Mouse (Mus musculus): ENCODE data around the gene Itih5. TPM values are rescaled to one million over a fixed set of nuclear protein-coding genes. Genes with fewer than 3 reads are reported as not detected.

Gene Itih5
- polyA plus RNA-seq, 1 experiment from 2014 or later: 7.2 TPM

DNA sequence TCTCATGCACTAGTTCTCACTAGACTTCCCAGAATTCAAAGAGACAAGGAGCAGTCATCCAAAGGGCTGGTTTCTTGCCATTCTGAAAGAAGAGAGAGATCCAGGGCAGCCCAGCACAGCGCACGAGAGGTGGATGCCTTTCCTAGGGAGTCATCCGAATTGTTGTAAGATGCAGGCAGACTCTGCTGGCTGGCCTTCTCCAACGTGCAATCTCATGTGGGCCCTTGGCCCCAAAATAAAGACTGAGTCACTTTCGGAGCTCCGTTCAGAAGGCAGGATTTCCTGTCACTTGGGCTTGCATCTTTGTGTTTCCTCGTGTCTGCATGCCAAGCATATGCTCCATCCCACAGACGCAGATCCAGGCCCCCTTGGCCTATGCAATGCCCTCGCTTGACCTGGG is 97.1 kb downstream of the Itih5 start:
- Histone ChIP-seq H3K9ac (no peak overlapping the region), H3K27ac (no peak overlapping the region), H3K4me1 (replicated peaks) (0 out of 2 replicates have a peak, but pooled peaks cover 2% of the 10 kb centered on the region), H3K27me3 (no peaks in the 10 kb centered on the region), H3K4me2 (no peak overlapping the region), H3K36me3 (no peaks in the 10 kb centered on the region), H3K9me3 (no peaks in the 10 kb centered on the region; the same call in 1 of the 2 replicates), H3K4me3 (no peak overlapping the region)
- WGBS: 74% methylated on average over 9 of the region's 9 CpGs
- no peak for ATAC-seq (ENCODE audit: low FRiP score)

DNA sequence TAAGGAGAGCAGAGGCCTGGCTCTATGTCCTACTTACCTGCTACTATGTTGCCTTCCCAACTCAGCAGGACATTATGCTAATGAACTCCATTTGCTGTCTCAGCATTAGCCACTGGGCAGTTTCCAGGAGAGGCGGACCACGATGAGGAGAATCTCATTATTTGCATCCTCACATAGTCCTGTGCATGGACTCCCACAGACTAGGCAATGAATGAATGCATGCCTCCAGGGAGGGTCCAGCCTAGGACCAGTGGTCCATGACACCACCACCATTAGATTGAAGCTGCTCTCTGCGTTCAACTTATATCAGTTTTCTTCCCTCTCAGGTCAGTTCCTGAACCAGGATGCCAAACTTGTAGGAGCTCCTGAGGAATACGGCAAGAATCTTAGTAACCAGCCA is 97.6 kb downstream of the Itih5 start:
- no peaks in the 10 kb centered on the region; the same call in 1 of the 2 replicates for H3K9me3 ChIP-seq
- peak; percentile 49; the same call in 1 of the 2 replicates for ATAC-seq (ENCODE audit: low FRiP score)
- H3K4me2 ChIP-seq: no peak overlapping the region
- no peaks in the 10 kb centered on the region for H3K36me3 ChIP-seq
- H3K4me1 ChIP-seq (replicated peaks): 0 out of 2 replicates have a peak, but pooled peaks cover 2% of the 10 kb centered on the region
- no peaks in the 10 kb centered on the region for H3K27me3 ChIP-seq
- 58% methylated on average over 4 of the region's 4 CpGs for WGBS
- no peak overlapping the region for H3K4me3 ChIP-seq
- H3K9ac ChIP-seq: no peak overlapping the region
- H3K27ac ChIP-seq: no peak overlapping the region

DNA sequence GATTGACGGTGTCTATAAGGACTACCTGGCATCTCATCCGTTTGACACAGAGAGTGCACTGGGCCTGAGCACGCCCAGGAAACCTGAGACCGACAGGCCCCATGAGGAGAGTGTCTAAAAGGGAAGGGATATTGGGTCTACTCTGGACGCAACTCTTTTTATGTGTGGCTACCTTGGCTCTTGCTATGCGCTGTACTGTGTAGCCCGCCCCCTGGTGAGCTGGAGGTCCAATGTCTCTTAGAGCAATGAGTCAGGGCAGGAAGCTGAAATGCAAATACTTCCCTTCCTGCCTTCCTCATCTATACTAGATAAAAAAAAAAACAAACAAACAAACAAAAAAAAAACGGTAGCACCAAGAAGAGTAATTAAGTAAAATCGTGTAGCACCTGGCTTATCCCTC is 98.1 kb downstream of the Itih5 start:
- no peaks in the 10 kb centered on the region; the same call in 1 of the 2 replicates for H3K9me3 ChIP-seq
- no peak overlapping the region for H3K4me3 ChIP-seq
- 0 out of 2 replicates have a peak, but pooled peaks cover 2% of the 10 kb centered on the region for H3K4me1 ChIP-seq (replicated peaks)
- WGBS: 93% methylated on average over 9 of the region's 9 CpGs
- ATAC-seq (ENCODE audit: low FRiP score): no peak; the same call in 1 of the 2 replicates
- H3K36me3 ChIP-seq: no peaks in the 10 kb centered on the region
- H3K4me2 ChIP-seq: no peak overlapping the region
- H3K27me3 ChIP-seq: no peaks in the 10 kb centered on the region
- H3K27ac ChIP-seq: no peak overlapping the region
- no peak overlapping the region for H3K9ac ChIP-seq

DNA sequence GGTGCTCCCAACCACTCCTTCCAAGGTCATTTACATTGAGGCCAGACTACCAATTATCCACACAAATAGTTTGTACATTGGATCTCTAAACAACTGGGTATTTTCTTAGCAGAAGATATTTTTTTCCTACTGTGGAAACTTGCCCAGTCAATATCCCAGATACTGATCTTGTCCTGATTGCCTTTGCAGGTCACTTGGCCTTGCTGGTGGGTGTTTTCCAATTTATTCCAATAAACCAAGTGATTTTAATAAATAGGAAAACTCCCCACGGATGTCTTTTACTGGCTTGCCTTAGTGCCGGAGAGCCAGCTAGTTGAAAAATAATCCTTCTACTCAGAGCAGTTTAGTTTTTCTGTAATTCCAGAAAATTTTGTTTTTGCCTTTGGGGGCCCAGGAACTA is 98.6 kb downstream of the Itih5 start:
- Histone ChIP-seq H3K9me3 (no peaks in the 10 kb centered on the region), H3K36me3 (no peaks in the 10 kb centered on the region), H3K27ac (no peak overlapping the region), H3K4me2 (no peak overlapping the region), H3K4me3 (no peak overlapping the region), H3K4me1 (replicated peaks) (0 out of 2 replicates have a peak, but pooled peaks cover 2% of the 10 kb centered on the region), H3K9ac (no peak overlapping the region), H3K27me3 (no peaks in the 10 kb centered on the region)
- ATAC-seq (ENCODE audit: low FRiP score): no peak
- 89% methylated on average over 2 of the region's 2 CpGs for WGBS

DNA sequence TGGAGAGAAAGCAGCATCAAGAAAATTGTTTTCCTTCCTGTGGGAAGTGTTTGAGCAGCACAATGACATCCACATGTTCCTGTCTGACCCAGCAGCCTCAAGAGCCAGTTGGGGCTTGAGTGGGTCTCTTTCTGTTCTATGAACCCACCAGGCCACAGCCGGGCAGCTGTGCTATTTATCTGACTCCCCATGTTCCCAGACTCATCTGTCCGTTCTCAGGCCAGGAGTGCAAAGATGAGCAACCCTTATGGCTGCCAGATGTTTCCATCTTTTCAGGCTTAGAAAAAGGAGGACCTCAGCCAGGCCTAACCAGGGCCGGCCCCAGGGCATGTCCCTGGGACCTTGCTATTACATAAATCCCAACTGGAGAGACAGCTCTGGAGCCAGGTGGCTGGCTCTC is 100.0 kb downstream of the Itih5 start:
- Histone ChIP-seq H3K27me3 (no peaks in the 10 kb centered on the region), H3K36me3 (no peaks in the 10 kb centered on the region), H3K27ac (no peak overlapping the region), H3K9ac (no peak overlapping the region), H3K4me2 (no peak overlapping the region), H3K4me1 (replicated peaks) (0 out of 2 replicates have a peak, but pooled peaks cover 2% of the 10 kb centered on the region), H3K9me3 (no peaks in the 10 kb centered on the region), H3K4me3 (no peak overlapping the region)
- WGBS: 84% methylated on average over 3 of the region's 3 CpGs
- ATAC-seq (ENCODE audit: low FRiP score): no peak

DNA sequence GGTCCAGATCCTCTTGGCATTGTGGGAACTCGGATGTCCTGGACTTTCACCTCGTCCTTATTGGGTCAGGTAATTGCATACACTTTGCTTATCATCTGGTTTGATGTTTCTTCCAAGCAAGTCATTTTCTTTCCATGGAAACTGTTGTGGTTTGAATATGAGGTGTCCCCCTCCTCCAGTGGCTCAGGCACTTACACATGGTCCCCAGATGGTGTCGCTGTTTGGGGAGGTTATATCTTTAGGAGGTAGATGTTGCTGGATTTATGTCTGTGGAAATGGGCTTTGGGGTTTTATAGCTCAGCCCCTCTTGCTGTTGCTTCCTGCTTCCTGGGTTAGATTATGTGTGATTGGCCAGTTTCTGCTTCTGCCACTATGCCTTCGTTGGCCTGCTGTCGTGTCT is 103.6 kb downstream of the Itih5 start:
- Histone ChIP-seq H3K4me3 (no peak overlapping the region), H3K27me3 (no peaks in the 10 kb centered on the region), H3K4me1 (replicated peaks) (peaks cover 3% of the 10 kb centered on the region; the same call in 1 of the 2 replicates), H3K36me3 (no peaks in the 10 kb centered on the region), H3K9ac (no peak overlapping the region), H3K4me2 (no peak overlapping the region), H3K9me3 (no peaks in the 10 kb centered on the region), H3K27ac (no peak overlapping the region)
- ATAC-seq (ENCODE audit: low FRiP score): no peak
- 69% methylated on average over 5 of the region's 5 CpGs for WGBS

DNA sequence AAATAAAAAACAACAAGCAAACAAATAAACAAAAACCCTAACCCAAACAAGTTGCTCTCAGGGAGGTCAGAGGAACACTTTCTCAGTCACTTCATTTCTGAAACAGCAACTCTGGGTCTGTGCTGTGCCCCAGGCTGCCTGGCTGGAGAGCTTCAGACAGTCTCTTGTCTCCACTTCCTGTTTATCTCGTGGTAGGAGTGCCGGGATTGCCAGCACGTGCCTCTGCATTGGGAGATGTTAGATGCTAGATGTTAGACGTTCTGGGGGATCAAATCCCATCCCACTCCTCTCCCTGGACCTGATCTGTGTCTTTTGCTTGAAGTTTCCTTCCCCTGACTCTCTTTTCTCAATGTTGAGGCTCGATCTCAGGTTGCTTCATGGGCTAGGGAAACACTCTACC is 104.9 kb downstream of the Itih5 start:
- Histone ChIP-seq H3K27ac (no peak overlapping the region), H3K9me3 (no peaks in the 10 kb centered on the region), H3K36me3 (no peaks in the 10 kb centered on the region), H3K27me3 (no peaks in the 10 kb centered on the region), H3K9ac (no peak overlapping the region), H3K4me3 (no peak overlapping the region), H3K4me1 (replicated peaks) (peaks cover 14% of the 10 kb centered on the region), H3K4me2 (no peak overlapping the region)
- ATAC-seq (ENCODE audit: low FRiP score): no peak
- 79% methylated on average over 5 of the region's 5 CpGs for WGBS

DNA sequence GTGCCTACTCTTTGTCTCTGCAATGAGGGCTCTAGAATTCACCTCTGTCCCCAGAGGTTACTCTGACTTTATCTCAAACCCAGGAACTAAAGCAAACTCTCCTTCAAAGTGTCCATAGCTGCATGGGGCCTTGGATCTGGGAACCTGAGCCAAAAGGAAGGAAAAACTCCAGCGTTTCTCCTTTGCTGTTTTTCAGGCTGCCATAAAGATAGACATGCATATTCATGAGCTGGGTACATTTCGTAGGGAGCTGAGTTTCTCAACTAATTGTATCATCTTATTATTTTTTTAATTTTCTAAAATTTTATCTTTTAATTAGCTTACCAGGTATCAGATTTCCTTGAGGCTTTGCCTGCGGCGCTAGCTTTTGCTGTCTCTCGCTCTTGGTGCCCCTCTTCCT is 106.7 kb downstream of the Itih5 start:
- peaks cover 21% of the 10 kb centered on the region for H3K4me1 ChIP-seq (replicated peaks)
- H3K9me3 ChIP-seq: no peaks in the 10 kb centered on the region
- H3K4me3 ChIP-seq: no peak overlapping the region
- no peak for ATAC-seq (ENCODE audit: low FRiP score)
- no peaks in the 10 kb centered on the region for H3K27me3 ChIP-seq
- no peak overlapping the region for H3K9ac ChIP-seq
- WGBS: 33% methylated on average over 5 of the region's 5 CpGs
- no peak overlapping the region for H3K4me2 ChIP-seq
- H3K36me3 ChIP-seq: no peaks in the 10 kb centered on the region
- no peak overlapping the region for H3K27ac ChIP-seq

DNA sequence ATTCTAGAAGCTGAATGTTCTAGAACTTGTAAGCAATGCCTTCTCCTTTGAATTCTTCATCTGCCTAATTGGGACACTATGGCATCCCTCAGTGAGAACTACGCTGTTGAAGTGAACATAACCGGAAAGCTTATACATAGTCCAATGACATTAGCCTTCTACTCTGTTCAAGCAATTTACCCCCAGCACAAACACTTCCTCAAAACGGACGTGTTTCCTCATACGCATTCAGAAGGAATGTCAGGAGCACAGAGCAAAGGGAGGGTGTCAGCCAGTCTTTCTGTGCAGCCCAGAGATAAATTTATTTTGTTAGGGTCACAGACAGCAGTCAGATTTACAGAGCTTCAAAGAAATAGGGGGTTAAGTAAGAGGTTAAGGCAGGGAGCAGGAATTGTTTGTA is 108.0 kb downstream of the Itih5 start:
- no peak overlapping the region for H3K4me3 ChIP-seq
- no peak overlapping the region for H3K27ac ChIP-seq
- 66% methylated on average over 5 of the region's 5 CpGs for WGBS
- H3K27me3 ChIP-seq: no peaks in the 10 kb centered on the region
- H3K9me3 ChIP-seq: no peaks in the 10 kb centered on the region
- no peak for ATAC-seq (ENCODE audit: low FRiP score)
- no peak overlapping the region for H3K9ac ChIP-seq
- no peak overlapping the region for H3K4me2 ChIP-seq
- H3K36me3 ChIP-seq: no peaks in the 10 kb centered on the region
- peaks cover 21% of the 10 kb centered on the region for H3K4me1 ChIP-seq (replicated peaks)

DNA sequence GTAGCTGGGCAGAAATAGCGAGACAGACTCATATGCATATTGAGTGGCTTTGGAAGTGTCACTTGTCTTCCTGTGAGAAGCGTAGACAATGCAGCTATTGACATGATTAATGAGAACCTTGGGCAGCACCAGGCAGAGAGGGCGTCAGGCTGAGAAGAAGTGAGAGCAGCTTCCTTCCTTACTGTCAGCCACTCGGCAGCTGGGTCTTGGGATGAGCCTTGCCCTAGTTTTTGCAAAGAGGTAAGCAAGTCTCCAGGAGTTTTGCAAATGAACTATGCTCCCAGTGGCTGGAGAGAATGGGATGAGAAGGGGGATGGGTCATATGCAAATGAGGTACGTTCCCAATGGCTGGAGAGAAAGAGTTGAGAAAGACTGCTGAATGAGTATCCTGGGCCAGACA is 109.4 kb downstream of the Itih5 start:
- 9% methylated on average over 5 of the region's 5 CpGs for WGBS
- Histone ChIP-seq H3K27me3 (no peaks in the 10 kb centered on the region), H3K9me3 (no peaks in the 10 kb centered on the region), H3K4me1 (replicated peaks) (peaks cover 21% of the 10 kb centered on the region), H3K4me3 (no peak overlapping the region), H3K27ac (no peak overlapping the region), H3K36me3 (no peaks in the 10 kb centered on the region), H3K9ac (no peak overlapping the region), H3K4me2 (no peak overlapping the region)
- ATAC-seq (ENCODE audit: low FRiP score): peak; percentile 81; the same call in 1 of the 2 replicates

DNA sequence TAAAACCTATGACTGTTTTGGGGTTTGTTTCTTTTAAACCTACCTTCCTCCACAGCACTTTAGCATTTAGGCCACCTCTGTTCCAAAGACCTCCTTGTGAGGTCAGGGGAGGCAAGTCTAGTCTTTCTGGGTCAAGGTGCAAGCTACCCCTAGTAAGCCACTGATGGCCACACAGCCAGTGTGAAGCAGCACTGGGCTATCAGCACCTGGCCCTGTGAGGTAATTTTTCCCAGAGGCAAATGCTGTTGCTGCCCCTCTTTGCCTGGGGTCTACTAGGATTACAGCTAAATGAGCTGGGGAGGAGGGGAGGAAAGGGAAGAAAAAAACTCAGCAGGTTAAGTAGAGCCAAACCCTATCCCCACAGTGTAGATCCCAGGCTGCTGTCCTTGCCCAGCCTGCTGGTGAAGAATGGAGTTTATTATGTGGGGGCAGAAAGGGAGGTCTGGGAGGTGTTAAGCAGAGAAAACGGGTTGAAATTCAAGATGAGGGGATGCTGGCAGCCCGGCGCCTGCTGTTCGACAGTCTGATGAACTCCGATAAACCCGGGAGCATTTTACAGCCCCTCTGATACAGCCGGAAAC is 110.6 kb downstream of the Itih5 start:
- Histone ChIP-seq H3K4me1 (replicated peaks) (peaks cover 21% of the 10 kb centered on the region), H3K27me3 (no peaks in the 10 kb centered on the region), H3K9me3 (no peaks in the 10 kb centered on the region), H3K36me3 (no peaks in the 10 kb centered on the region), H3K27ac (no peak overlapping the region), H3K4me2 (no peak overlapping the region), H3K4me3 (no peak overlapping the region), H3K9ac (no peak overlapping the region)
- no peak for ATAC-seq (ENCODE audit: low FRiP score)
- 46% methylated on average over 7 of the region's 7 CpGs for WGBS

DNA sequence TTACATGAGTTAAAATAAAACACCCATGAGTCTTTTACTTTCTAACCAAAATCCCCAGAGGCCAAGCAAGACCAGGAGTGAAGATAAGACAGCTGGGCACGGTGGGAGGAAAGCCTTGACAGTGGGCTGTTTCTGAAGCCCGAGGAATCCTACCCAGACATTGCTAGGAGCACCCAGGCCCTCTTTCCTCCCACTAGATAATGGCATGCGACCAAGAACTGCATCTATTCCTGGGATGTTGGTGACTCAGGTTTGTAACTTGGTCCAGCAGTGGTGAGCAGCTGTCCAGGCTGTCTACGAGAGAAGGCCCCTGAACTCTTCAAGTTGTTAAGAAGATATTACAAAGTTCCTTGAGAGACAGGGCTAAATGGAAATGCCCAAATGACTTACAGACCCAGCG is 112.5 kb downstream of the Itih5 start:
- H3K27ac ChIP-seq: no peak overlapping the region
- 86% methylated on average over 5 of the region's 5 CpGs for WGBS
- ATAC-seq (ENCODE audit: low FRiP score): no peak
- H3K4me2 ChIP-seq: no peak overlapping the region
- H3K4me1 ChIP-seq (replicated peaks): peaks cover 18% of the 10 kb centered on the region
- no peak overlapping the region for H3K9ac ChIP-seq
- no peaks in the 10 kb centered on the region for H3K9me3 ChIP-seq
- H3K27me3 ChIP-seq: no peaks in the 10 kb centered on the region
- H3K4me3 ChIP-seq: no peak overlapping the region
- no peaks in the 10 kb centered on the region for H3K36me3 ChIP-seq

DNA sequence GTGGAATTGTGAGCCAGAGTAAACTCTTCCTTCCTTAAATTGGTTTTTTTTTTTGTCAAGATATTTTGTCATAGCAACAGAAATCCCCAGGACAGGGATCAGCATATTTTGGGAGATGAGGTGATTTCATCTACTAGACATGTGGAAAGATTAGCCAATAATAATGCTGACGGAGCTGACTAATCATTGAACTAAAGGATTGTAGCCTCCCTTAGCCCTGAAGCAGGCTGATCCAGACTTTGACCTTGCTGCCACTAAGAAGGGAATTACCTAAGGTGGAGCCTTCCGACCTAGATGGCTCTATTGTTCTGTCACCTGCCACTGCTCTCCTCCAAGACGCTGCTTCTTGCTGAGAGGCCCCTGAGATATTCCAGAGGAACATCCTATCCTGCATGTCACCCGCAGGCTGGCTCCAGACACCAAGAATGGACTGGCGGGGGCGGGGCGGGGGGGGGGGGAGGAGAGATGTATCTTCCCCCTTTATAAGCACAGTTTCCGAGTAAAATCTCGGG is 119.3 kb downstream of the Itih5 start:
- no peak overlapping the region for H3K27ac ChIP-seq
- peaks cover 9% of the 10 kb centered on the region for H3K4me1 ChIP-seq (replicated peaks)
- WGBS: 71% methylated on average over 8 of the region's 9 CpGs
- H3K9ac ChIP-seq: no peak overlapping the region
- no peak for ATAC-seq (ENCODE audit: low FRiP score)
- H3K4me2 ChIP-seq: no peak overlapping the region
- no peak overlapping the region for H3K4me3 ChIP-seq
- no peaks in the 10 kb centered on the region for H3K9me3 ChIP-seq
- H3K36me3 ChIP-seq: no peaks in the 10 kb centered on the region
- no peaks in the 10 kb centered on the region for H3K27me3 ChIP-seq
